Comparison of ENCODE assay signal across 16 mouse cellular contexts in the genomic region with DNA sequence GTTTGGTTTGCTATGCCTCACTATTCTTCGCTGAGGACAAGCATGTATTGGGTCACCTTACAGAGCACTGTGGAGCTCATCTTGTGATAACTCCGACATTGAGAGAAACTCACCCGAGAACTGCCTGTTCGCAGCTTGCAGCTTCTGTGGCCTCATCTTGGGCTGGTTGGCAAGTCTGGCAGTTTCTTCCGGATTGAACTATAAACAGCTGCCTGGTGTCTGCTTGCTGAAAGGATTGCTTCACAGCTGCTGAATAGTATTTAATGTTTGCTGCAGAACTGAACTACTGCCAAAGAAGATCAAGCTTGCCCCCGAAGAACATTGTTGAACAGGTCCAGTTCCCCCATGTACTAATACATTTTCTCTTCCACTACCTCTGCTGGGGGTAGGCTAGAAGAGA. TPM values are rescaled to one million over a fixed set of nuclear protein-coding genes. Genes with fewer than 3 reads are reported as not detected.
DNase-seq lines count a peak whose midpoint lies in the region; ATAC-seq lines count a peak whose summit lies in the region.
"Had no signal": no experiment of that assay in that cellular context is flagged by ENCODE, and none has a peak within 500 bp of the region (broad histone marks: within the 10 kb centered on the region; RNA-seq: fewer than 3 reads in every experiment).

No protein-coding gene starts in this region.

- no peak overlapping the region for H3K4me2 ChIP-seq in embryonic facial prominence, embryonic 14.5 days (ENCODE audit: low read depth, low read length)
- H3K4me2 ChIP-seq: embryonic facial prominence, embryonic 15.5 days; heart, embryonic 13.5 days; liver, embryonic 12.5 days had no signal

- H3K4me1 ChIP-seq in embryonic facial prominence, embryonic 14.5 days (ENCODE audit: control insufficient read depth, insufficient read depth, low read length) = 0 out of 2 replicates have a peak, but pooled peaks cover 5% of the 10 kb centered on the region
- H3K4me1 ChIP-seq in embryonic facial prominence, embryonic 10.5 days = no peaks in the 10 kb centered on the region

- intact Hi-C loops in left cerebral cortex, postnatal 14 days (cut with DNase I) = no loop called here
- intact Hi-C loops in left cerebral cortex, postnatal 4 days (cut with DNase I) = no loop called here

- H3K9me3 ChIP-seq in embryonic facial prominence, embryonic 14.5 days (ENCODE audit: control insufficient read depth, low read length) = no peaks in the 10 kb centered on the region
- no peaks in the 10 kb centered on the region for H3K9me3 ChIP-seq in embryonic facial prominence, embryonic 10.5 days
- H3K9me3 ChIP-seq: embryonic facial prominence, embryonic 15.5 days; heart, embryonic 13.5 days; liver, embryonic 12.5 days; megakaryocyte, embryonic 14.5 days had no signal

- H3K4me3 ChIP-seq in embryonic facial prominence, embryonic 14.5 days (ENCODE audit: low read depth, low read length) = no peak overlapping the region
- H3K4me3 ChIP-seq in embryonic facial prominence, embryonic 10.5 days = no peak overlapping the region
- H3K4me3 ChIP-seq: embryonic facial prominence, embryonic 15.5 days; heart, embryonic 13.5 days; left cerebral cortex, adult 2 months; liver, embryonic 12.5 days; megakaryocyte, embryonic 14.5 days had no signal

- no peak overlapping the region for H3K9ac ChIP-seq in embryonic facial prominence, embryonic 14.5 days (ENCODE audit: low read depth, low read length)
- H3K9ac ChIP-seq: embryonic facial prominence, embryonic 15.5 days; heart, embryonic 13.5 days; liver, embryonic 12.5 days had no signal

- WGBS in embryonic facial prominence, embryonic 14.5 days = 50% methylated on average over 6 of the region's 6 CpGs
- 84% methylated on average over 6 of the region's 6 CpGs for WGBS in embryonic facial prominence, embryonic 10.5 days

- peak; percentile 63 for DNase-seq in embryonic facial prominence, embryonic 14.5 days (ENCODE audit: low spot score)
- no peak for DNase-seq in embryonic facial prominence, embryonic 10.5 days (ENCODE audit: low spot score)
- peak; percentile 24 to 45 for DNase-seq in left cerebral cortex, postnatal 14 days (ENCODE audit: low spot score in 2 of 2)
- no peak for DNase-seq in left cerebral cortex, postnatal 4 days
- DNase-seq in heart, postnatal 4 days = peak; percentile 12
- peak; percentile 43 to 56 for DNase-seq in right cerebral cortex, postnatal 10 days (ENCODE audit: low spot score in 2 of 2)
- DNase-seq in kidney, adult 8-10 months = no peak
- DNase-seq: adrenal gland, postnatal 14 days had no signal

- H3K27ac ChIP-seq in embryonic facial prominence, embryonic 14.5 days (replicated peaks; ENCODE audit: low read depth, low read length) = no peak overlapping the region
- H3K27ac ChIP-seq in embryonic facial prominence, embryonic 10.5 days (replicated peaks) = no peak overlapping the region
- H3K27ac ChIP-seq: embryonic facial prominence, embryonic 15.5 days; heart, embryonic 13.5 days; kidney, postnatal 0 days; left cerebral cortex, adult 2 months; liver, embryonic 12.5 days had no signal

- H3K36me3 ChIP-seq in embryonic facial prominence, embryonic 14.5 days (ENCODE audit: control insufficient read depth, insufficient read depth, low read length) = no peaks in the 10 kb centered on the region
- no peaks in the 10 kb centered on the region for H3K36me3 ChIP-seq in embryonic facial prominence, embryonic 10.5 days (replicated peaks)
- H3K36me3 ChIP-seq: embryonic facial prominence, embryonic 15.5 days; heart, embryonic 13.5 days; liver, embryonic 12.5 days had no signal

- no peak for ATAC-seq in embryonic facial prominence, embryonic 14.5 days (ENCODE audit: low read depth)
- ATAC-seq in erythroblast, adult 5-6 weeks (replicated peaks; ENCODE audit: low FRiP score, poor library complexity, severe bottlenecking) = no peak
- ATAC-seq: forebrain, embryonic 16.5 days; liver, embryonic 12.5 days had no signal

- H3K27me3 ChIP-seq in embryonic facial prominence, embryonic 14.5 days (replicated peaks; ENCODE audit: control insufficient read depth, insufficient read depth, low read length) = no peaks in the 10 kb centered on the region
- no peaks in the 10 kb centered on the region for H3K27me3 ChIP-seq in embryonic facial prominence, embryonic 10.5 days (replicated peaks; ENCODE audit: low read depth, poor library complexity, severe bottlenecking)
- H3K27me3 ChIP-seq: embryonic facial prominence, embryonic 15.5 days; heart, embryonic 13.5 days; liver, embryonic 12.5 days had no signal

RNA-seq across cellular contexts. Expression of gene Bmpr2, which starts 29.1 kb away (rescaled TPM):
- polyA plus RNA-seq in embryonic facial prominence, embryonic 14.5 days (2014; fragmentation: Nextera tagmentation; extraction: Ambion mirVana) = 13.9 and 15.4 TPM in 2 replicates
- 6.4 and 7.1 TPM in 2 replicates for polyA plus RNA-seq in embryonic facial prominence, embryonic 10.5 days (2016; fragmentation: Nextera tagmentation; extraction: Ambion mirVana)
- total RNA-seq in left cerebral cortex, postnatal 14 days (2021) = 100 to 1,000 TPM; 103 to 108 TPM
- total RNA-seq in left cerebral cortex, postnatal 4 days (2021) = 100 to 1,000 TPM in 1 of 2 experiments, 10 to 100 TPM in 1; 99.7 to 104 TPM
- total RNA-seq in heart, postnatal 4 days (2021) = 10 to 100 TPM; 53.1 TPM
- total RNA-seq in erythroblast, adult 5-6 weeks (2015; ENCODE audit: low replicate concordance) = 5.4 and 7.9 TPM in 2 replicates
- 2.0 and 8.4 TPM in 2 replicates for total RNA-seq in erythroblast, adult 5-6 weeks (2017; ENCODE audit: low replicate concordance)

RNA-seq across cellular contexts. Expression of gene Nop58, which starts 49.3 kb away (rescaled TPM):
- 192 and 197 TPM in 2 replicates for polyA plus RNA-seq in embryonic facial prominence, embryonic 14.5 days (2014; fragmentation: Nextera tagmentation; extraction: Ambion mirVana)
- 317 and 319 TPM in 2 replicates for polyA plus RNA-seq in embryonic facial prominence, embryonic 10.5 days (2016; fragmentation: Nextera tagmentation; extraction: Ambion mirVana)
- 10 to 100 TPM; 49.7 to 51.6 TPM for total RNA-seq in left cerebral cortex, postnatal 14 days (2021)
- total RNA-seq in left cerebral cortex, postnatal 4 days (2021) = 100 to 1,000 TPM in 1 of 2 experiments, 10 to 100 TPM in 1; 96.8 to 112 TPM
- total RNA-seq in heart, postnatal 4 days (2021) = 10 to 100 TPM; 90.9 to 95.8 TPM
- 38.7 and 88.6 TPM in 2 replicates for total RNA-seq in erythroblast, adult 5-6 weeks (2015; ENCODE audit: low replicate concordance)
- 115 TPM in 2 replicates for total RNA-seq in erythroblast, adult 5-6 weeks (2017; ENCODE audit: low replicate concordance)

Comparison
In these comparisons a context has a peak if more than half of its experiments do, and no peak if none do; other contexts are left out.
1. DNase-seq: peak in embryonic facial prominence, embryonic 14.5 days (single experiment), left cerebral cortex, postnatal 14 days (2 of 2), heart, postnatal 4 days (single experiment) and right cerebral cortex, postnatal 10 days (2 of 2); none in embryonic facial prominence, embryonic 10.5 days (single experiment), left cerebral cortex, postnatal 4 days (single experiment) and kidney, adult 8-10 months (0 of 2).
2. RNA of gene Bmpr2, which starts 29.1 kb away (total RNA-seq): 103 to 108 TPM in left cerebral cortex, postnatal 14 days, 99.7 to 104 TPM in left cerebral cortex, postnatal 4 days and 53.1 TPM in heart, postnatal 4 days; 2.0 to 8.4 TPM in erythroblast, adult 5-6 weeks; every median in the first group is over 4 times any median in the second.